Mouse (Mus musculus): Measurements from ENCODE around the gene Tut7.

- TF ChIP-seq CTCF (IDR thresholded peaks at IDR 0.05 in 2 of 3, conservative IDR thresholded peaks at IDR 0.05 in 1 of 3; ENCODE audit: control insufficient read depth in 1 of 3, insufficient read depth in 1 of 3, low read depth in 2 of 3, low read length in 3 of 3, poor library complexity in 1 of 3, severe bottlenecking in 1 of 3) (no peak), POLR2A (IDR thresholded peaks at IDR 0.05; ENCODE audit: control insufficient read depth in 1 of 2, insufficient read depth in 1 of 2, low read depth in 1 of 2, low read length in 2 of 2, poor library complexity in 1 of 2) (no peak), SIN3A (IDR thresholded peaks at IDR 0.05; ENCODE audit: low read length) (no peak)
These were observed 76.8 kb downstream of the Tut7 start for GRCm38 (mm10) chr13:59746164-59746563.

Measured in MEL (cell line).